Mouse (Mus musculus) retina, postnatal 7 days (tissue): ENCODE results near the gene Pgls.

Experiments used
- DNase-seq: peaks from one replicate; pipeline ENCODE4 v3.0.0-alpha.2; 2012; ENCODE audit warnings: low read depth, low spot score

The Pgls gene

DNA sequence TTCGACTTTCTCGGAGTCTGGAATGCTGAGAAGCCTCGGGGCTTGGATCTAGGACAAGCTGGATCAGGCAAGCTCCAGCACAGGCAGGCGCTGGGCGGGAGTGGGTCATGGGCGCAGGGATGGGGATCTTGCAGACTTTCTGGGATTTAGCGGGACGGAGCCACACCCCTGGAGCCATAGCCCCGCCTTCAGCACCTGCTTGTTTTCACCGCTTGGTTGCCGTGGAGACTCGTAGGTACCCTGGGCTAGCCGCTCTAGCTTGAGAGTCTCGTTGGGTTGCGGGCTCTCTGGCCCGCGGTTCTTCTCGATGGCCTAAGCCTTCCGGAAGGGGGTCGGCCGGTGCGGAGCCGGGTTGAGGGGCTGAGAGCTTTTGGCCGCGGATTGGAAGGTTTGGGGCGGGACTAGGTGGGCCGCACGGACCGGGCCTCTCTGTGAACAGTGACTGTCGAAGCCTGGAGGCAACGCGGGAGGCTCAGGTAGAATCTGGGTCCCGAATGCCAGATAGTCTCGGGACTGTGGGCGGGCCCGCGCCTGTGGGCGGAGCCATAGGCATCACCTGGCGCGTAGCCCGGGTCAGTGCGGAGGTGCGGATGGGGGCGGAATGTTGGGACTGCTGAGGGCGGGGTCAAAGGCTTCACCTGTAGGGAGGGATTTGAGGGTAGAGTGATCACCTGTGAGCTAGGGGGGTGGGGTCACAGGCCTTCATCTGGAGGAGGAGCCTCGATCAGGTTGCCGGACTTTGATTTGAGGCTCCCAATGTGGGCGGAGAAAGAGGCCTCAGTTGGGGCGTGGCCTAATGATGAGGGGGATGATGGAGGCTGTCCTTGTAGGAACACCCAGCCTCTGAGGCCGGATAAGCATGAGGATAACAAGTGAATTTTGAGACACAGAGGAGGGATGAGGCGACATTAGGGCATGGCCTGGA, 22.3 kb upstream of the Pgls start:
- DNase-seq = peak; percentile 80

DNA sequence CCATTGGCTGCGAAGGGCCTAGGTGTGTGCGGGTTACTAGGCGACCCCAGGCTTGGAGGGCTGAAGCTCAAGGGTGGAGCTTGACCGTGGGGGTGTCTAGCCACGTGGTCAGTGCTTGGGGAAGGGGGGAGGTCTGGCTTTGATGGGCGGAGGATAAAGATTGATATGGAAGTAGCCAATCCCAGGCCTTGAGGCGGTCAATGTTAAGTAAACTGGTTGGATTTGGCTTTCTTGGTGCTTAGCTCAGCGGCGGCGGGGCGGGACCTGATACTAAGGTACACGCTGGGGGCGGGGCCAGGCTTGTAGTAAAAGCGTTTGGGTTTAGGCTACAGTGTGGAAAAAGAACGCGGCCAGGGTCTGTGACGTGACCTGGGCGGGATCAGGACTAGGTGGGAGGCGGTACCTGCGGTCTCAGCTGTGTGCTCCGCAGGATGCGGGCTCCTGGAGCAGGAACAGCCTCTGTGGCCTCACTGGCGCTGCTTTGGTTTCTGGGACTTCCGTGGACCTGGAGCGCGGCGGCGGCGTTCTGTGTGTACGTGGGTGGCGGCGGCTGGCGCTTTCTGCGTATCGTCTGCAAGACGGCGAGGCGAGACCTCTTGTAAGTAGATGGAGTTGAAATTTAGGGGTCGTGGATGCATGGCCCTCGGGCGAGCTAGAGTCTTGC, 21.6 kb upstream of the Pgls start:
- DNase-seq = peak; percentile 90

DNA sequence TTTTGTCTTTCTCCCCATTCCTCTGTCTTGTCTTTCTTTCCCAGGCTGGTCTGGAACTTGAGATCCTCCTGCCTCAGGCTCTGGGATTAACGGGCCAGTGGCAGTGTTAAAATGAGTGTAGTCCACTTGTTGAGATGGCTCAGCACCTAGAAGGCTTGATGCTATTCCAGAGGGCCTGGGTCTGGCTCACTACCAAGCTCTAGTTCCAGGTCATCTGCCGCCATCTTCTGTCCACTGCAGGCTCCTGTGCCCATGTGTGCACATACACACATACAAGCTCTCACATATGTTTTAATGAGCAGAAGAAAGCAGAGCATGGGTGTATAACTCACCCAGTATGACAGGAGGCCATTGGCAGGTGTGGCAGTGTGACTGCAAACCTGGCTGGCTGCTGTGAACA, 19.9 kb upstream of the Pgls start:
- no peak for DNase-seq

DNA sequence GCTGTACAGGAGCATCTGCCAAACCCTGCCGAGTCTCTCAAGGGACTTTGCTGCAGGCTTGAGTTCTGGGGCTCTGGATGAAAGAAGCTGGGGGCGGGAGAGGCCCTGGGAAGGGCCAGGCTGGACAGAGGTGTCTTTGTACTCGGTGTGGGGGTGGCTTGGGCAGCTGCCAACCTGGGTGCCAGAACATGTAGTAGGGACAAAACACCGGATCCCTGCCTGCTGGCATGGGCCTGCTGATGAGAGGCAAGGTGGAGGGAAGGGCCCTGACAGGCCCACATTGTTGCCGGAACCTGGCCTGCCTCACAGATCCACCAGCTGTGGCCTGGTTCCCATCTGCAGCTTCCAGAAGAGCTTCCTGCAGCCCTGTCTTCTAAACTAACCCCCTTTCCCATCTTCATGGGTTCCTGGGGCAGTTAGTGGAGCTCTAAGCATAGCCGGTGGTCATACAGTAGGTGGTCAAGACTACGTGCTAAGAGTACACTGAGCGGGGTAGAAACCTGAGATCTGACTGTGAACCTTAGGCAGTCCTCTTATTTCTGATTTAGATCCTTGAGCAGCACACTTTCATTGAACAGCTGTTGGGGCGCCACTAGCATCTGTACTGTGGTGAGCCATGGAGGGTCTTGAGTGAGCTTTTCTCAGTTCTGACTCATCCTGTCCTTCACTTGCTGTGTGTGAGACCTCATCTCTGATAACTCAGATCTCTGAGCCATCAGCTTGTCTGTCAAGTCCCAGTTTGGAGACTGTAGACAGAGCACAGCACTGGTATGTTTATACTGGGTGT, 18.9 kb upstream of the Pgls start:
- DNase-seq = no peak

DNA sequence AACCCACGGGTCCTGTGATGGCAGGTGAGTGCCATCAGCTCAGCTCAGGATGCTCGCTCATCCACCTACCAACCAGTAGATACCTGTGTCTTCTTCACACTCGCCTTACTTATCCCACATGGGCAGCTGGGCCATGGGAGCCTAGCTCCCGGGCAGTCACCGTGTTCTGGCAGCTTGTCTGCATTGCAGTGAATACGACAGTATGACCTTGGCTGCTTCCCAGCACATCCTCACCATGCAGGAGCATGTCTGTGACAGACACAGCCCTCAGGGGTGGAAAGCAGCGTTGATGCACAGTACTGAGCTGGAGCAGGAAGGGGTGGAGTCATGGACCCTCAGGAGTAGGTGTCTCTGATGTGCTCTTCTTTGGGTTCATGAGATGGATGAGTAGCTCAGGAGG, 17.6 kb upstream of the Pgls start:
- DNase-seq = no peak

DNA sequence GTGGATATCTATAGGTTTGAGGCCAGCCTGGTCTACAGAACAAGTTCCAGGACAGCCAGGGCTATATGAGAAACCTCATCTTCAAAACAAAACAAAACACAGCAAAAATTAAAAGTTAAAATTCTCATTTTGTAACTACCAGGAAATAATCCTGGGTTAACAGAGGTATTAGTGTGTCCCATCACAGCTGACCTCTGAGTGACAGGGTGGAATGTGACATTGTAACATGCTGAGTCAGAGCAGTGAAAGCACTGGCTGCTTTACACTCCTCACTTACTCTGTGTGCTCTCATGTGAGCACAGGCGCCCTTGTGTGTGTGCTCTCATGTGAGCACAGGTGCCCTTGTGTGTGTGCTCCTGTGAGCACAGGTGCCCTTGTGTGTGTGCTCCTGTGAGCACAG, 17.0 kb upstream of the Pgls start:
- DNase-seq = no peak

DNA sequence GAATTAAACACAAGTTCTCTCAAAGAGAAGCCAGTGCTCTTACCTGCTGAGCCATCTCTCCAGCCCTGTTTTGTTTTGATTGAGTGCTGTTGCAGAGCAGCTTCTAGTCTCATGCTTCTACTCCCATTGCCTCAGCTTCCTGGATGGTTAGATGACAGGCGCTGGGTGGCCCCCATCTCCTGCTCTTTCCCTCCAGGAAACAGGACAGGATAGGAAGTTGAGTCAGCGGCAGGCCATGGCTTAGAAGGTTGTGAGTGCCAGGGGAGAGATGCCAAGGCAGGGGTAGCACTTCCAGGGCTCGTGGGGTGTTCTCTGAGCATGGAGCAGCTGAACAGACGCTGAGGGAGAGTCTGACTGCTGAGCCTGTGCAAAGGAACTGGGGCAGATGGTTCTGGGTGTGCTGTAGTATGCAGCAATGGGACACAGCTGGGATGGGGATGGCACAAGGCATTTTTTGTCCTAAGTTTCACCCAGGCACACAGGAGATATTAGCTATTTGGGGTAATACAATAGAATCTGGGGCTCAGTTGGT, 14.1 kb upstream of the Pgls start:
- DNase-seq = no peak

DNA sequence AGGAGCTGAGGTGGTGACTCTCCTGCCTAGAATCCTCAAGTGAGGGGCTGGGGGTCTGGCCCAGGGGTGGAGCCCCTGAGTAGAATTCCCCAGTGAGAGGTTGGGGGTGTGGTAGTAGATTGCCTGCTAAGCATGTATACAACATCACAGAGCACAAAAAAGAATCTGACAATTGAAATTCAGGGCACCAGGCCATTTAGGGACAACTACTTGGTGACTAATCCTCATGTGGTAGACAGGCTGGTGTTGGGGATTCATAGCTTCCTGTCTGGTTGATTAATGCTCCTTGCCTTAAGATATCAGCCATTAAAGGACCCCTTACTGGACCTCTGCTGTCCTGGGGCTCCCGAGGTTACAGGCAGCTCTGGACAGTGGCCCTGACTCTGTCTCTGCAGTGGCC, 13.0 kb upstream of the Pgls start:
- DNase-seq = no peak

DNA sequence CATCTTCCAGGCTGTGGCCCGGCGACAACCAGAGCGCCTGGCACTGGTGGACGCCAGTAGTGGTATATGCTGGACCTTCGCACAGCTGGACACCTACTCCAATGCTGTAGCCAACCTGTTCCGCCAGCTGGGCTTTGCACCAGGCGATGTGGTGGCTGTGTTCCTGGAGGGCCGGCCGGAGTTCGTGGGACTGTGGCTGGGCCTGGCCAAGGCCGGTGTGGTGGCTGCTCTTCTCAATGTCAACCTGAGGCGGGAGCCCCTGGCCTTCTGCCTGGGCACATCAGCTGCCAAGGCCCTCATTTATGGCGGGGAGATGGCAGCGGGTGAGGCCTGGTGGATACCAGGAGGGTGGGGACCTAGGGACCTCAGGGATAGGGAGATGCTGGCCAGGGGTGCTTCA, 12.5 kb upstream of the Pgls start:
- DNase-seq = no peak

DNA sequence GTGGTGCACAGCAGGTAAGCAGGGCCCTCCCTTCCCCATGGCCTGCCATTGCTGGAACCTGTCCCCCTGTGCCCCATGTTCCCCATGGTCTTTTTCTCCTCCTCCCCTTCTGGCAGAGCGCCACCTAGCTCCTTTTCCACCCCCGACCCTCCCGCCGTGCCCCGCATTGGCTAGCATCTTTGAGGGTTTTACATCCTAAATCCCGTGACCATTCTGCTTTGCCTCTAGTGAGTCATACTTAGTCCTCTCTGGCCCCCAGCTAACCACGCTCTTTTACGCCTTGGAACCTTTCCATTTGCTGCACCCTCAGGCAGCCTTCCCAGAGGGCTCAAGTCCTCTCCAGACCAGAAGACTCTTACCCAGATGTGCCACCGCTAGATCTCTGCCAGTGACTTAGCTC, 11.8 kb upstream of the Pgls start:
- DNase-seq = no peak

DNA sequence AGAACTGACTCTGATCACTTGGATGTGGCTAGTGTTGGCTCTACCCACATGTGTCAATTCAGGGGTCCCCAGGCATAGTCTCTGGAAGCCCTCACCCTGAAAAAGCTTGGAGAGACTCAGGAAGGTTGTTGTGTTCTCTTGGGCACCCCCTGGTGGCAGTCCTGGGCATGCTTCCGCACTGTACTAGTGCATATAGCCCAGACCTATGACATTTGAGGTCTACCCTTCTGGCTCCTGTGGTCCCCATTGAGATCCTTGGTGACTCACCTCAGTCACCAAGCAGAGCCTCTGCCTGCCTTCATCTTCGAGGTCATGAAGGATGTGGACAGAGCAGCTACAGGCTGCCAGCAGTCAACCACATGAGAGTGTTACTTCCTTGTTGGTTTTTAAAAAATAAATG, 5.1 kb upstream of the Pgls start:
- DNase-seq = no peak

DNA sequence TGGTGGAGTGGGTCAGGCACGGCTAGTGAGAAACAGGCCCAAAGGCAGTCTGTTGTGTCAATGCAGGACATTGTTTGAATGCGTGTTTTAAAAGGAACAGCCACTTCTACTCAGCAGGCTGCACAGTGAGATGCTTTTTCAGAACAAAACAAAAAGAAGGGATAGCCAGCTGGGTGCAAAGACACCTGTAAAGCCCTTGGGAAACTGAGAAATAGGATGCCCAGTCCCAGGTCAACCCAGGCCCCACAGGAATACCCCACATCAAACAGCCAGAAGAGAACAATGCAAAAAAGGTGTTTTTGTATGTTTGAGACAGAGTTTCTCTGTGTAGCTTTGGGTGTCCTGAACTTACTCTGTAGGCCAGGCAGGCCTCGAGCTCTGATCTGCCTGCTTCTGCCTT, 3.2 kb upstream of the Pgls start:
- no peak for DNase-seq

DNA sequence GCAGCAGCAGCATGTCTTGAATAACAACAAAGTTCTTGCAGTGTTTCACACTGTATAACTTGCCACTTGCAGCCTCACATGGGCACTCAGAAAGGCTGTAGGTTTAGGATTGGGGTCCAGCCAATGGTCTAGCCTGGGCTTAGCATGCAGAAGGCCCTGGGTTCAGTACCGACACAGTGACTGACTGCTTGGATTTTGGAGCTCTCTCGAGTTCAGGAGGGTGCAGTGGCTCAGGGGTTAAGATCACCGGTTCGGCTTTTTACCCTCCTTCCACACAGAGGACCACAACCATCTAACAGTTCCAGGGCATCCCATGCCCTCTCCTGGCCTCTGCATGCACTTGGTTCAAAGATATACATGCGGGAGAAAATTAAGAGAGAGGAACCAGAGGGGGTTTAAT, 959 bp upstream of the Pgls start:
- DNase-seq = no peak

DNA sequence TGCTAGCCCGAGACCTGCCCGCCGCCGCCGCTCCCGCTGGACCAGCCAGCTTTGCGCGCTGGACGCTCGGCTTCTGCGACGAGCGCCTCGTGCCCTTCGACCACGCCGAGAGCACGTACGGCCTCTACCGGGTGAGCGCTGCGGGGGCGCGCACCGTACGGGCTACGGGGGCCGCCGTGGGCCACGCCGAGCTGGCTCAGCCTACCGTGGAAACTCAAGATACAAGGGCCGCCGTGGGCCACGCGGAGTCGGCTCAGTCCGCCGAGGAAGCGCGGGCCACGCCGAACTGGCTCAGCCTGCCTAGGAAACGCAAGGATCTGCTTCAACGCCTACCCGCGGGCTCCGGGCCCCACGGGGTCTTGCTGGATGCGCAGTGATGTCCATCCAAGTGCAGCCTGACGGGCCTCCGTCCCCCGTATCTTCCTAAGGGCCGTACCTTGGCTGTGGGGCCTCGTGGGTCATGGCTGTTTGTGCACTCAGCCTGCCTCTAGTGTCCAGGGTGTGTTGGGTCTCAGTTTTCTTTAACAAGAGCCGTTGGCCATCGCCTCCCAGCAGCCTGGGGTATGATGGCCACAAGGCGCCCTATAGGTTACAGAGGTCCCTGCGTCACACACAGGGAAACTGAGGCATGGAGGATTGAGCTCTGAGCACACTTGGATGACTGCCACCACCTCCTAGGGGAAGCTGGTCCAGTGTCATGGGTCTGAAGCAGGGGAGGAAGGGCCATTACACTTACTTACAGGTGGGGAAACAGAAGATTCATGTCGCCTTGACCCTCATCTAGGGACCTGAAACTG, 596 bp downstream of the Pgls start:
- DNase-seq = no peak

DNA sequence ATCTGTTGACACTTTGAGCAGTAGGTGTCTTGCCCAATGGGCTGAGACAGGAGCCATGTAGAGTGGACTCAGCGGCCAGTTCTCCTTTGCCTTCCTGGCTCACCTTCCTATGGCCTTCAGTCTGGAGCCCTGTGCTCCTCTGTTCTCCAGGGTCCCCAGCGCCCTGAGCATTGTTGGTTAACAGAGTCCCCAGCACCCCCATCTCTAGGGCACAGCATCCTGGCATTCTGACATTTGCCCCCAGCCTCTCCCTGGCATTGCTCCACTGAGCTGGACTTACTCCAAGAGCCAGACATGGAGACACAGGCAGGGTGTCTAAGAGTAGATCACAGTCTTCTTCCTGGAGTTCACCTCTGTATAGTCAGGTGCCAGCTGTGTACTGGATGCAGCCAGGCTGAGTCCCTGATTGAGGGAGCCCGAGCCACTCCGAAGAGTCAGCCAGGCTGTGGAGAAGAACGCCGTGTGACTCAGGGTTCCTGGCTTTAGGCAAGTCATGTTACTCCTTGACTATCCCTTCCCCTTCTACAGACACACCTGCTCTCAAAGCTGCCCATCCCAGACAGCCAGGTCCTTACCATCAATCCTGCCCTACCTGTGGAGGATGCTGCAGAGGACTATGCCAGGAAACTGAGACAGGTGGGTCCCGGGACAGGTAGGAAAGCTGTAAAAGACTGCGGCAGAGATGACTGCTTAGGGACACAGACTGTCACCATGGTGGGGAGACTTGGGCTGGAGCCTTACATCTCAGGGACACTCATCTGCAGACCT, 1.8 kb downstream of the Pgls start:
- no peak for DNase-seq

DNA sequence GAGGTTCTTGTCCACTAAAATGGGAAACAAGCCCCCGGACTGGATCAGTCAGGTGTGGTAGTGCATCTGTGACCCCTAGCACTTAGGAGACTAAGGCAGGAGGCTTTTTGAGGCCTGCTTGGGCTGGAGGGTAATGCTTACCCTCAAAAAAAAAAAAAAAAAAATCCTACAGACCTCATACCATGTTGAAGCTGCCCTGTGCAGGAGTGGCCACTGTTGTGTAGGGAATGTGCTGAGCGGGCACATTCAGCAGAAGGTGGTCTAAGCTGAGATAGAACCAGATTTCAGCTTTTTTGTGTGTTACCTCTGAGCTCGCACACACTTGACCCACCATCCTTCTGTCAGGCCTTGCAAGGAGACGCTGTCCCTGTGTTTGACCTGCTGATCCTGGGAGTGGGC, 2.3 kb downstream of the Pgls start:
- DNase-seq = no peak

DNA sequence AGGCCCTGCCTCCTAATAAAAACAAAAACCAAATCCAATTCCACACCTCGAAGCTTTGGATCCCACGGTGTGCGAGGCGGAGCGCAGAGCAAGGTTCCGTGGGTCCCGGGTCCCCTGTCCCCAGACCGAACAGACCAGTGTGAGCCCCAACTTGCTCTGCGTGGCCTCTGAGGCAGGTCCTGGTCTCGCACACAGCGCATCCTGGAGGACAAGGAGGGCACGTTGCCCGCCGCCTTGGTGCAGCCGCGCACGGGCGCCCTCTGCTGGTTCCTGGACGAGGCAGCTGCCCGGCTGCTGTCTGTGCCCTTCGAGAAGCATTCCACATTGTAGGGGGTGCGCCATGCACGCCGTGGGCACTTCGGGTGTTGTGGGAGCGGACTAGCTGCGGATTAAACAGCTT, 3.9 kb downstream of the Pgls start:
- peak; percentile 79 for DNase-seq

DNA sequence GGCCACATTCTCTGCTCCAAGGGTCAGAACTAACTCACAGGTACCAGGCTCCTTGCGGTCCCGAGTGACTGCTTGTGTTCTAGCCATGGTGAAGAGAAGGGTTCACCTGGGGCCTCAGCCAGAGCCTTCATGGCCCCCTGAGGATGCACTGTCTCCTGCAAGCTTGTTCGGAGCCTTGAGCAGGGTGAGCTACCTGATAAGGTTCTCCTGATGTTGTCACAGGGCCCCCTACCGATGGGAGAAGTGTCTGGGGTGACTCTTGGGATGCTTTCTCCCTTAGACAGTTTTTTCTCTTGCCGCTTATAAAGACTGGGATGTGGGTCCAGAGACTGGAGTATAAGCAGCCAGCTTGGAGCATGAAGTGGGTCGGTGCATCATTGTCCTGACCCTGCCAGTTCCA, 4.4 kb downstream of the Pgls start:
- DNase-seq = no peak

DNA sequence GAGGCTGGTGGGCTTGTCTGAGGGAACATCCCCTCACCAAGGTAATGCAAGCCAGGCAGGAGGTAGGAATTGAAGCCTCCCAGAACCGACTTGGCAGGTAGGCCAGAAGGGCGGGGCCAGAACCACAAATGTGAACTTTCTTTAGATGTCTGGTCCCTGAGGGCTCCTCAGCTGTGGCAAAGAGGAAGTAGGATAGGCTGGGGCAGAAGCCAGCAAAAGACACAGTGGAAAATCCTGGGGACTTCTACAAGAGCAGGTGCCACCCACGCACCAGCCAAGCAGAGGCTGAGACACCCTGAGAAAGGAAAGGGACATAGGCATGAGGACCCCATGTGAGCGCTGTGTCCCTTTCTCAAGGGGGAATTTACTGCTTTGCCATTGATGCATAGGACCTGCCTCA, 4.8 kb downstream of the Pgls start:
- DNase-seq = no peak

DNA sequence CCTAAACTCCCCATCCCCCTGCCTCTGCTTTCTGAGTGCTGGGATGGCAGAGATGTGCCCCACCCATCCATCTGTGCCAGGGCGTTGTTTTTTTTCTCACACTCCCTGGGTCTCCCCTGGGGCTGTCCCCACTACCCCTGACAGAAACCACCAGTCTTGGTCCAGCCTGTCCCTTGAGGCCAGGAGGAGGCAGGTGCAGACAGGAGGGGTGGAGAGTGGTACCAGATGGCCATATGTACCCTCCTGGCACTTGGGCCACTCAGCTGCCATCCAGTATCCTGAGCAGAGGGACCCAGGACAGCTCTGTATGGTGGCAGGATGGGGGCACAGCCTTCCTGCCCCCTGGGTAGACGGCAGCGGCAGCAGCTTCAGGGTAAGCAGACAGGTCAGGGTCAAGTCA, 5.5 kb downstream of the Pgls start, which contains the start of gene Fam129c:
Gene Fam129c, plus strand, starts transcription at position 198 of the 400 bp plus-strand sequence.
- no peak for DNase-seq

DNA sequence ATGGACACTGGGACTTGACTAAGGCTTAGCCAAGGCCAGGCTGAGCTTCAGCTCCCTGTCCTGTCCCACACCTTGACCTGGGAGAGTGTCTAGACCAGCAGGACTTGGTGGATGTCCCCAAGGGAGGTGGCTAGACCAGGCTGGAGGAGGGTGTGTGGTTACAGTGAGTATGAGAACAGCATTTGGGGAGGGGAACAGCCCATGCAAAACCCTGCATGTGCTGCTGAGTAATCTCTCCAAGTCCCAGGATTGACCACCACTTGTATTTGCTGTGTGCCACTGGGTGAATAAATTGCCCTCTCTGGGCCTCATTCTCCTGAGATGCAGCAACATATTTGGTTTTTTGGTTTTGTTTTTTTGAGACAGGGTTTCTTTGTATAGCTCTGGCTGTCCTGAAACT, 6.4 kb downstream of the Pgls start:
- DNase-seq = no peak
